Mouse (Mus musculus): ENCODE results near the gene Myo15. TPM values are rescaled to one million over a fixed set of nuclear protein-coding genes. Genes with fewer than 3 reads are reported as not detected.
A peak's percentile ranks its signal among the peaks of the same experiment; 100 is the strongest.

The Myo15 gene
- 0.06 and 0.09 TPM in 2 replicates for polyA plus RNA-seq (2015; fragmentation: Nextera tagmentation; extraction: Ambion mirVana)

DNA sequence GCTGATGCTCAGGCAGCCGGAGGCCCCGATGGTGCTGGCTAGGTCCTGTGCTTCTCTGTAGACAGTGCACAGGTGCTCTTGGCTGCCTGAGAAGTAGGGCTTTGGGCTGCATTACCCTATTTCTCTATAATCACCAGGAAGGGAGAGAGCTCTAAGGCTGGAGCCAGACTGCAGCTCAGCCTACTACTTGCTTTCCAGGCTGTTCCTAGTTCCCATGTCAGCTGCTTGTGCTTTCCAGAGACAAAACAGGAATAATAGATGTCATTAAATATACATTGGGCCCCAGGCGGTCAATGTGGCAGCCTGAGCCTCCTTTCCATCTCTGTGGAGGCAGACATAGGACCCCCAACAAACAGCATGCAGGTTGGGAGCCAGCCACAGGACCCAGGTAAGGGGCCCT, at the start of gene Myo15:
Gene Myo15 (plus strand): TSS at position 301 of the 400 bp plus-strand sequence.
- Histone ChIP-seq H3K9me3 (ENCODE audit: low read length) (no peaks in the 10 kb centered on the region), H3K27me3 (ENCODE audit: insufficient read depth, low read length) (no peaks in the 10 kb centered on the region), H3K4me2 (ENCODE audit: low read depth, low read length) (no peak within 1 kb of the TSS), H3K27ac (ENCODE audit: low read depth) (no peak within 1 kb of the TSS), H3K4me1 (ENCODE audit: insufficient read depth) (no peaks in the 10 kb centered on the region), H3K4me3 (ENCODE audit: low read depth, low read length) (no peak within 1 kb of the TSS), H3K9ac (replicated peaks) (no peak within 1 kb of the TSS), H3K36me3 (replicated peaks; ENCODE audit: insufficient read depth, low read length) (peaks cover 33% of the 10 kb centered on the region)
- TF ChIP-seq EP300 (IDR thresholded peaks at IDR 0.05; ENCODE audit: low read depth) (no peak), CTCF (IDR thresholded peaks at IDR 0.05; ENCODE audit: low read depth) (no peak)
- ATAC-seq (no peak), DNase-seq (no peak)
- WGBS (ENCODE audit: insufficient replicate concordance), result 82% methylated on average over 3 of the region's 3 CpGs

DNA sequence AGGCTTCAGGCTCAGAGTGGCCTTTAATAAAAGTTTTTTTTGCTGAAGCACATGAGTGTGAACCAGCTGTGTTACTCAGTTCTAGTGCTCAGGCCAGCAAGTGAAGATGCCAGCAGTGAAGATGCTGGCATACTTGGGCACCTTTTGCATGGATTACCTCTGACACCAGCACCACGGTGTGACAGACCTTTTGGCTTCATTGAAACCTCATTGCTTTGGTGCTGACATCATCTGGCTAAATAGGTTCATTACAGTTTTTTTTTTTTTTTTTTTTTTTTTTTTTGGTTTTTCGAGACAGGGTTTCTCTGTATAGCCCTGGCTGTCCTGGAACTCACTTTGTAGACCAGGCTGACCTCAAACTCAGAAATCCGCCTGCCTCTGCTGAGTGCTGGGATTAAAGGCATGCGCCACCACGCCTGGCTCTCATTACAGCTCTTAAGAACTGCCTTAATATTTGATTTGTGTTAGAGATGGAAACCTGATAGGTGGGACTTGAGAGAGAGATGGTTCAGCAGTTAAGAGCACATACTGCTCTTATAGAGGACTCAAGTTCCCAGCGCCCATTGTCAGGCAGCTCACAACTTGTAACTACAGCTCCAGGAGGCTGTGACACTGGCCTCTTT, 47.0 kb upstream of the Myo15 start:
- peaks cover 15% of the 10 kb centered on the region for H3K4me1 ChIP-seq (ENCODE audit: insufficient read depth)
- no peak overlapping the region for H3K9ac ChIP-seq (replicated peaks)
- ATAC-seq (no peak), DNase-seq (no peak)
- no peaks in the 10 kb centered on the region for H3K9me3 ChIP-seq (ENCODE audit: low read length)
- H3K4me3 ChIP-seq (ENCODE audit: low read depth, low read length), result no peak overlapping the region
- H3K36me3 ChIP-seq (replicated peaks; ENCODE audit: insufficient read depth, low read length), result no peaks in the 10 kb centered on the region
- no peak overlapping the region for H3K4me2 ChIP-seq (ENCODE audit: low read depth, low read length)
- no peaks in the 10 kb centered on the region for H3K27me3 ChIP-seq (ENCODE audit: insufficient read depth, low read length)
- no peak overlapping the region for H3K27ac ChIP-seq (ENCODE audit: low read depth)
- TF ChIP-seq EP300 (IDR thresholded peaks at IDR 0.05; ENCODE audit: low read depth), result no peak
- TF ChIP-seq CTCF (IDR thresholded peaks at IDR 0.05; ENCODE audit: low read depth), result peak; percentile 39; the same call in 1 of the 2 replicates
- 73% methylated on average over 5 of the region's 6 CpGs for WGBS (ENCODE audit: insufficient replicate concordance)

DNA sequence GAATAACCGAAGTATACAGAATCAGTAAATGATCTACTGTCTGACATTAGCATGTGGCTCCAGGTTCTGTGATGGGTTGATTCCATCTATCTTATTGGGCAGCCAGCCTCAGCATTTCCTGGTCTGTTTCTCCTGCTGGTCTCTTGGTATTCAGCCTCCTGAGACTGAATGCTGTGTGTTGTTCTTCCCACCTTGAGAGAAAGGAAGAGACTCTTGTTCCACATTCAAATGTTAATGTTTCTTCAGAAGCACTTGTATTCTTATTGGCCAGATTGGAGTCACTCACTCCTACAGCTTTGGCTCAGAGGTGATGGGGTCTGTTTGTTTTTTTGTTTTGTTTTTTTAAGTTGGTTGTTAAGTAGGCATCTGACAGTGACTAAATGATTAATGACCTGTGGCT, 46.1 kb upstream of the Myo15 start:
- H3K27me3 ChIP-seq (ENCODE audit: insufficient read depth, low read length), result no peaks in the 10 kb centered on the region
- no peak overlapping the region for H3K9ac ChIP-seq (replicated peaks)
- TF ChIP-seq CTCF (IDR thresholded peaks at IDR 0.05; ENCODE audit: low read depth) (no peak), EP300 (IDR thresholded peaks at IDR 0.05; ENCODE audit: low read depth) (no peak)
- H3K4me2 ChIP-seq (ENCODE audit: low read depth, low read length), result no peak overlapping the region
- WGBS (ENCODE audit: insufficient replicate concordance), result 73% methylated on average over 1 of the region's 1 CpGs
- no peaks in the 10 kb centered on the region for H3K9me3 ChIP-seq (ENCODE audit: low read length)
- H3K4me3 ChIP-seq (ENCODE audit: low read depth, low read length), result no peak overlapping the region
- ATAC-seq (no peak), DNase-seq (no peak)
- no peaks in the 10 kb centered on the region for H3K36me3 ChIP-seq (replicated peaks; ENCODE audit: insufficient read depth, low read length)
- peaks cover 13% of the 10 kb centered on the region for H3K4me1 ChIP-seq (ENCODE audit: insufficient read depth)
- no peak overlapping the region for H3K27ac ChIP-seq (ENCODE audit: low read depth)

DNA sequence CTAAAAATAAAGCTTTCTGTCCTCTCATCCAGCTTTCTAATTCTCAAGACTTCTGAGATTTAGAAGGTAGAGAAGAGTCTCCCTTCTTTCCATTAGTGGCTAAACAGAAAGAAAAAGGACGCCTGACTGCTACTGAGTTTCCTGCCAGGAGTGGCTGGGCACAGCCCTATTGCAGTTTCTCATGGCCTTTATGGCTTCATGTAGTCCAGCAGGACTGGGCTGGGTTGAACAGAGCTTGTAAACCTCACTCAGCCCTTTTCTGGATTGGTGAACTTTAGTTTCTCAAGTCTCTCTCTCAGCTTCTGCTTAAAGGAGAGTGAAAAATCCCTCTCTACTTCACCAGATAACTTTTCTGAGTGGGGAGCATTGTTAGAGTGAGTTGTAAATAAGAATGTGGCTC, 42.7 kb upstream of the Myo15 start:
- H3K9ac ChIP-seq (replicated peaks), result no peak overlapping the region
- H3K4me1 ChIP-seq (ENCODE audit: insufficient read depth), result no peaks in the 10 kb centered on the region
- H3K27me3 ChIP-seq (ENCODE audit: insufficient read depth, low read length), result no peaks in the 10 kb centered on the region
- H3K27ac ChIP-seq (ENCODE audit: low read depth), result no peak overlapping the region
- TF ChIP-seq CTCF (IDR thresholded peaks at IDR 0.05; ENCODE audit: low read depth) (no peak), EP300 (IDR thresholded peaks at IDR 0.05; ENCODE audit: low read depth) (no peak)
- no peak overlapping the region for H3K4me3 ChIP-seq (ENCODE audit: low read depth, low read length)
- no peak for ATAC-seq
- H3K9me3 ChIP-seq (ENCODE audit: low read length), result no peaks in the 10 kb centered on the region
- H3K36me3 ChIP-seq (replicated peaks; ENCODE audit: insufficient read depth, low read length), result 0 out of 2 replicates have a peak, but pooled peaks cover 8% of the 10 kb centered on the region
- no peak for DNase-seq
- WGBS (ENCODE audit: insufficient replicate concordance), result 73% methylated on average over 1 of the region's 1 CpGs
- no peak overlapping the region for H3K4me2 ChIP-seq (ENCODE audit: low read depth, low read length)

DNA sequence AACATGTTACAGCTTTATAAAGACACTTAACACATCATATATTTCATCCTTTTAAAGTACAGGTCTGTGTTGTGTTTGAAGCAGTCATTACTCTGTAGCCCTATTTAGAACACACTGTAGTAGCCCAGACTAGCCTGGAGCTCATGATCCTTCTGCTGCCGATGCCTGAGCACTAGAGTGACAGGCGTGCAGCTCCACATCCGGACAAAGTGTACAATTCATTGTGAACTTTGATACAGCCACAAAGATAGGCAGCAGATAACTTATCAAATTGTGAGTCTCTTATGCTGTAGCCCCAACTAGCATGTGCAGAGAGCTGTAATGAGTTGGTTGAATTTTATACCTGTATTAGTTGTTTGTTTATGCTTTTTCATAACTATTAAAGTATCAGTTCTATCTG, 41.5 kb upstream of the Myo15 start:
- WGBS (ENCODE audit: insufficient replicate concordance), result 65% methylated on average over 3 of the region's 3 CpGs
- no peak for ATAC-seq
- H3K4me3 ChIP-seq (ENCODE audit: low read depth, low read length), result no peak overlapping the region
- H3K36me3 ChIP-seq (replicated peaks; ENCODE audit: insufficient read depth, low read length), result peaks cover 14% of the 10 kb centered on the region; the same call in 1 of the 2 replicates
- no peak overlapping the region for H3K4me2 ChIP-seq (ENCODE audit: low read depth, low read length)
- no peak overlapping the region for H3K9ac ChIP-seq (replicated peaks)
- no peaks in the 10 kb centered on the region for H3K4me1 ChIP-seq (ENCODE audit: insufficient read depth)
- no peak for DNase-seq
- no peaks in the 10 kb centered on the region for H3K27me3 ChIP-seq (ENCODE audit: insufficient read depth, low read length)
- no peak overlapping the region for H3K27ac ChIP-seq (ENCODE audit: low read depth)
- TF ChIP-seq EP300 (IDR thresholded peaks at IDR 0.05; ENCODE audit: low read depth), result no peak
- no peaks in the 10 kb centered on the region for H3K9me3 ChIP-seq (ENCODE audit: low read length)

DNA sequence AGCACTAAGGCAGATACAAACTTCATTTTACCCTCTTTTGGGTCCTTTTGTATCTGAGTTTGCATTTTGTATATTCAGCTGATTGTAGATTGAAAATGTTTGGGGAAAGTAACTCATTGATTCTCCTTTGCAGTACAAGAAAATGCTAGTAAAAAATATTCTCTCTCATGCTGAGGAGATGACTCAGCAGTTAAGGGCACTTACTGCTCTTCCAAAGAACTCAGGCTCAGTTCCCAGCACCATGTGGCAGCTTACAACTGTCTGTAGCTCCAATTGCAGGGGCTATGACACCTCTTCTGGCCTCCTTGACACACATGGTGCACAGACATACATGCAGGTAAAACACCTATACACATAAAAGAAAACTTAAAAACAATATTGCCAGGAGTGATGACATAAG, 35.6 kb upstream of the Myo15 start:
- H3K4me3 ChIP-seq (ENCODE audit: low read depth, low read length), result no peak overlapping the region
- H3K4me1 ChIP-seq (ENCODE audit: insufficient read depth), result no peaks in the 10 kb centered on the region
- no peak for TF ChIP-seq CTCF (IDR thresholded peaks at IDR 0.05; ENCODE audit: low read depth)
- no peak for TF ChIP-seq EP300 (IDR thresholded peaks at IDR 0.05; ENCODE audit: low read depth)
- no peak overlapping the region for H3K9ac ChIP-seq (replicated peaks)
- no peak overlapping the region for H3K27ac ChIP-seq (ENCODE audit: low read depth)
- H3K9me3 ChIP-seq (ENCODE audit: low read length), result no peaks in the 10 kb centered on the region
- no peak overlapping the region for H3K4me2 ChIP-seq (ENCODE audit: low read depth, low read length)
- DNase-seq, result no peak
- no peaks in the 10 kb centered on the region for H3K27me3 ChIP-seq (ENCODE audit: insufficient read depth, low read length)
- H3K36me3 ChIP-seq (replicated peaks; ENCODE audit: insufficient read depth, low read length), result peaks cover 50% of the 10 kb centered on the region
- ATAC-seq, result no peak

DNA sequence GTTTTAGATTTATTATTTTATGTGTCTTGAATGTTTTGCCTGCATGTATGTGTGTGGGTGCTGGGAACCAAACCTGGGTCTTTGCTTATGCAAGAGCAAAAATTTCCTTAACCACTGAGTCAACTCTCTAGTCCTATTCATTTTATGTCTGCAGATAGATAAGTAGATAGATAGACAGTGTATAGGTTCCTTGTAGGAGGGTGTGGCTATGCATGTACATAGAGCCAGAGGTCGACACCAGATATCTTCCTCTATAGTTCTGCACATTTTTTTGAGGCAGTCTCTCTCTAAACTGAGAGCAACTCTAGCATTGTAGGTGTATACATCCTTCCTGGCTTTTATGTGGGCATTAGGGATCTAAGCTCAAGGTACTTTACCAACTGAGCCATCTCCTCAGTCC, 34.0 kb upstream of the Myo15 start:
- H3K9me3 ChIP-seq (ENCODE audit: low read length), result no peaks in the 10 kb centered on the region
- no peak for ATAC-seq
- TF ChIP-seq EP300 (IDR thresholded peaks at IDR 0.05; ENCODE audit: low read depth) (no peak), CTCF (IDR thresholded peaks at IDR 0.05; ENCODE audit: low read depth) (no peak)
- H3K27ac ChIP-seq (ENCODE audit: low read depth), result no peak overlapping the region
- H3K4me3 ChIP-seq (ENCODE audit: low read depth, low read length), result no peak overlapping the region
- H3K4me2 ChIP-seq (ENCODE audit: low read depth, low read length), result no peak overlapping the region
- peaks cover 54% of the 10 kb centered on the region for H3K36me3 ChIP-seq (replicated peaks; ENCODE audit: insufficient read depth, low read length)
- no peak overlapping the region for H3K9ac ChIP-seq (replicated peaks)
- H3K27me3 ChIP-seq (ENCODE audit: insufficient read depth, low read length), result no peaks in the 10 kb centered on the region
- no peaks in the 10 kb centered on the region for H3K4me1 ChIP-seq (ENCODE audit: insufficient read depth)
- DNase-seq, result no peak
- WGBS (ENCODE audit: insufficient replicate concordance), result 71% methylated on average over 1 of the region's 1 CpGs
